Mouse (Mus musculus) MEL (cell line): ENCODE data around the gene Pus3.

ENCODE experiments used
- CHD2 ChIP-seq: IDR thresholded peaks from 2 replicates; pipeline ENCODE4 v1.6.1; 2011; ENCODE audit warnings: low read length, improper control_type of control experiment
- E2F4 ChIP-seq: IDR thresholded peaks from 2 replicates; pipeline ENCODE4 v1.6.1; 2011; ENCODE audit warnings: low read depth, low read length, improper control_type of control experiment, borderline replicate concordance
- ELF1 ChIP-seq: IDR thresholded peaks from 2 replicates; pipeline ENCODE4 v1.6.1; 2014; ENCODE audit warnings: low read depth, mild to moderate bottlenecking, inconsistent platforms, low read length, improper control_type of control experiment, moderate library complexity
- EP300 ChIP-seq, 2 experiments: IDR thresholded peaks; 2 replicates each; pipeline ENCODE4 v1.6.1; 2011; ENCODE audit warnings: improper control_type of control experiment in 2 of 2, low read length in 2 of 2, low read depth in 1 of 2, mild to moderate bottlenecking in 1 of 2
- NRF1 ChIP-seq: IDR thresholded peaks from 2 replicates; pipeline ENCODE4 v1.6.1; 2014; ENCODE audit warnings: low read depth, mild to moderate bottlenecking, inconsistent platforms, low read length, improper control_type of control experiment, moderate library complexity; ENCODE audit not compliant: poor library complexity, insufficient read depth, severe bottlenecking
- POLR2A ChIP-seq, 2 experiments: IDR thresholded peaks; 2 replicates each; pipeline ENCODE4 v1.6.1; 2011 to 2012; ENCODE audit warnings: low read length in 2 of 2, mild to moderate bottlenecking in 2 of 2, control low read depth in 1 of 2, improper control_type of control experiment in 1 of 2, low read depth in 1 of 2, moderate library complexity in 1 of 2; ENCODE audit not compliant: control insufficient read depth in 1 of 2, insufficient read depth in 1 of 2, poor library complexity in 1 of 2
- RAD21 ChIP-seq: IDR thresholded peaks from 2 replicates; pipeline ENCODE4 v1.6.1; 2011; ENCODE audit warnings: mild to moderate bottlenecking, low read depth, low read length, improper control_type of control experiment
- TCF12 ChIP-seq: IDR thresholded peaks from 2 replicates; pipeline ENCODE4 v1.6.1; 2014; ENCODE audit warnings: low read depth, mild to moderate bottlenecking, inconsistent platforms, low read length, improper control_type of control experiment, moderate library complexity
- UBTF ChIP-seq: IDR thresholded peaks from 2 replicates; pipeline ENCODE4 v1.6.1; 2012; ENCODE audit warnings: low read depth, mild to moderate bottlenecking, inconsistent platforms, low read length, improper control_type of control experiment, moderate library complexity, borderline replicate concordance; ENCODE audit not compliant: insufficient read depth
- USF2 ChIP-seq, 2 experiments: IDR thresholded peaks; 2 replicates each; pipeline ENCODE4 v1.6.1; 2011 to 2012; ENCODE audit warnings: improper control_type of control experiment in 2 of 2, low read length in 2 of 2, borderline replicate concordance in 1 of 2, inconsistent platforms in 1 of 2, low read depth in 1 of 2, mild to moderate bottlenecking in 1 of 2; ENCODE audit not compliant: insufficient read depth in 1 of 2

- TF ChIP-seq RAD21 = no peak
- no peak for TF ChIP-seq E2F4
- TF ChIP-seq POLR2A (IDR thresholded peaks at IDR 0.05; ENCODE audit: control insufficient read depth in 1 of 2, insufficient read depth in 1 of 2, low read depth in 1 of 2, low read length in 2 of 2, poor library complexity in 1 of 2) = no peak
- no peak for TF ChIP-seq NRF1
- TF ChIP-seq EP300 (IDR thresholded peaks at IDR 0.05; ENCODE audit: low read depth in 1 of 2, low read length in 2 of 2) = no peak
- TF ChIP-seq TCF12 = no peak
- no peak for TF ChIP-seq CHD2
- no peak for TF ChIP-seq USF2 (IDR thresholded peaks at IDR 0.05; ENCODE audit: borderline replicate concordance in 1 of 2, insufficient read depth in 1 of 2, low read depth in 1 of 2, low read length in 2 of 2)
- no peak for TF ChIP-seq UBTF
- no peak for TF ChIP-seq ELF1
Measured at GRCm38 (mm10) chr9:35539001-35539750, 19.2 kb upstream of the Pus3 start.
